Mouse (Mus musculus) left cerebral cortex, postnatal 14 days (tissue): ENCODE measurements at regions not wholly inside any gene's neighbourhood (a gene's known extent, or its start where the extent isn't known, plus 50 kb on each side); places are given as distances from the start of the nearest gene placed in this dataset.
A peak's percentile ranks its signal among the peaks of the same experiment; 100 is the strongest.

ENCODE experiments used
- DNase-seq, 2 experiments: peaks; one replicate each; pipeline ENCODE4 v3.0.0; 2021 to 2022; ENCODE audit warnings: low spot score in 2 of 2, mixed read lengths in 1 of 2
- intact Hi-C: fragments of 180-260 bp; cut with DNase I; formaldehyde crosslinking; loops from one replicate; pipeline ENCODE4 v1.15.1; 2025

GRCm38 (mm10) chr1:71876712-71877401 lies 223.9 kb upstream of the Fn1 start:
- DNase-seq = no peak
- intact Hi-C loops = no loop called here

- intact Hi-C loops = no loop called here
- DNase-seq = no peak
Observed at GRCm38 (mm10) chr1:71874037-71874436, 221.0 kb upstream of the Fn1 start.

GRCm38 (mm10) chr1:71865670-71866069 lies 212.7 kb upstream of the Fn1 start:
- DNase-seq = no peak
- intact Hi-C loops = no loop called here

GRCm38 (mm10) chr1:71864749-71865148 lies 211.7 kb upstream of the Fn1 start:
- no peak for DNase-seq
- intact Hi-C loops = no loop called here

GRCm38 (mm10) chr1:71853212-71853611 lies 200.2 kb upstream of the Fn1 start:
- DNase-seq = no peak
- intact Hi-C loops = no loop called here

GRCm38 (mm10) chr1:71851268-71851667 lies 198.3 kb upstream of the Fn1 start:
- intact Hi-C loops = no loop called here
- DNase-seq = no peak

- intact Hi-C loops = no loop called here
- DNase-seq = peak; percentile 24 to 43
Observed at GRCm38 (mm10) chr1:71848656-71849055, 195.7 kb upstream of the Fn1 start.

GRCm38 (mm10) chr1:71844938-71845685 lies 192.1 kb upstream of the Fn1 start:
- intact Hi-C loops = no loop called here
- peak; percentile 30 to 36 for DNase-seq

- intact Hi-C loops = no loop called here
- DNase-seq = no peak
Observed at GRCm38 (mm10) chr1:71837764-71838163, 184.8 kb upstream of the Fn1 start.

- intact Hi-C loops = no loop called here
- DNase-seq = no peak
Observed at GRCm38 (mm10) chr1:71837039-71837648, 184.1 kb upstream of the Fn1 start.

- no peak for DNase-seq
- intact Hi-C loops = no loop called here
Observed at GRCm38 (mm10) chr1:71830379-71830778, 177.4 kb upstream of the Fn1 start.

- no peak for DNase-seq
- intact Hi-C loops = no loop called here
Observed at GRCm38 (mm10) chr1:71824410-71824809, 171.4 kb upstream of the Fn1 start.

GRCm38 (mm10) chr1:71822123-71822522 lies 169.1 kb upstream of the Fn1 start:
- intact Hi-C loops = no loop called here
- DNase-seq = no peak

GRCm38 (mm10) chr1:71821099-71821498 lies 168.1 kb upstream of the Fn1 start:
- no peak for DNase-seq
- intact Hi-C loops = no loop called here

- intact Hi-C loops = no loop called here
- DNase-seq = no peak
Observed at GRCm38 (mm10) chr1:71816306-71816705, 163.3 kb upstream of the Fn1 start.

GRCm38 (mm10) chr1:71814141-71814540 lies 161.1 kb upstream of the Fn1 start:
- intact Hi-C loops = no loop called here

GRCm38 (mm10) chr1:71812171-71812695 lies 159.2 kb upstream of the Fn1 start:
- intact Hi-C loops = no loop called here
- DNase-seq = no peak

More at GRCm38 (mm10) chr1:71814141-71814540, 161.1 kb upstream of the Fn1 start:
- no peak for DNase-seq

GRCm38 (mm10) chr1:71811196-71811788 lies 158.3 kb upstream of the Fn1 start:
- intact Hi-C loops = no loop called here

GRCm38 (mm10) chr1:71808005-71808404 lies 155.0 kb upstream of the Fn1 start:
- intact Hi-C loops = no loop called here

More at GRCm38 (mm10) chr1:71811196-71811788, 158.3 kb upstream of the Fn1 start:
- no peak for DNase-seq

GRCm38 (mm10) chr1:71807586-71807985 lies 154.6 kb upstream of the Fn1 start:
- intact Hi-C loops = no loop called here
- no peak for DNase-seq

More at GRCm38 (mm10) chr1:71808005-71808404, 155.0 kb upstream of the Fn1 start:
- no peak for DNase-seq
